Mouse (Mus musculus) bone marrow macrophage, adult 2 months (primary cell): ENCODE results near the gene Myl6b.

Experiments
- CTCF ChIP-seq: IDR thresholded peaks from 2 replicates; pipeline ENCODE4 v1.5.1; 2012; ENCODE audit warnings: low read depth, mild to moderate bottlenecking, low read length, moderate library complexity
- POLR2A ChIP-seq: IDR thresholded peaks from 2 replicates; pipeline ENCODE4 v1.6.1; 2012; ENCODE audit warnings: mild to moderate bottlenecking, low read depth, low read length, borderline replicate concordance

DNA sequence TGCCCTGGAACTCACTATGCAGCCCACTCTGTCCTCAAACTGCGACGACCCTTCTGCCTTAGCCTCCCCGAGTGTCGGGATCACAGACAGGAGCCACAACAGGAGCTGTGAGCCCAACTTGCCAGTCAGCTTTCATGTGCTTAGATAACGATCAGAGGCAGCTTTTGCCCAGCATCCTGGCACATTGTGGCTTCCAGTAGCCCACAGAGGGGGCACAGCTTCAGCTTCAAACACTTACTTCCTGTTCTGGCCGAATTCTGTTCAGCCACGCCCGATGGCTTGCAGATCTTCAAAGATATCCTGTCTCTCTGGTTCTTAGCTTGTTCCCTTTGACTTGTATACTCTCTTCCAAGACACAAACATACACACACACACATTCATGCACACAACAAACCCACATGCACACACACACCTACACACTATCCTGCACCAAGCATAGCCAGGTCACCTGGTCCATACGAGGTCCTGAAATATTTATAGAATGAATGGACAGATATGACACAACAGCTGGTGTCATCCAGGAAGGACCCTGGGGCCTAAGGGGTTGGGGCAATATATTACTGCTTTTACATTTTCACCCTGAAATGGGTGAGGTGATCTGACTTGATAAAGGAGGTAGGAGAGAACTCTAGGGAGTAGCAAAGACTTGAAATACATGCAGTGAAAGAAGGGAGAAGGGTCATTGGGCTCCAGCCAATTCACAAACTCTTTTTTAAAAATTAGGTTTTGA lies 6.3 kb upstream of the Myl6b start:
- TF ChIP-seq POLR2A = no peak
- TF ChIP-seq CTCF = no peak
